Mouse (Mus musculus): ENCODE results near the gene Srpk2. TPM values are rescaled to one million over a fixed set of nuclear protein-coding genes. Genes with fewer than 3 reads are reported as not detected.

The Srpk2 gene
- polyA plus RNA-seq, 1 experiment from 2014 or later: 59.3 TPM

GRCm38 (mm10) chr5:23505578-23505977 is 178.8 kb downstream of the Srpk2 start:
- Histone ChIP-seq H3K4me1 (ENCODE audit: control insufficient read depth, insufficient read depth, low read length) (no peaks in the 10 kb centered on the region), H3K4me3 (ENCODE audit: low read depth, low read length) (no peak overlapping the region), H3K36me3 (ENCODE audit: control insufficient read depth, insufficient read depth, low read length) (peaks cover 15% of the 10 kb centered on the region), H3K27me3 (ENCODE audit: control insufficient read depth, insufficient read depth, low read length) (no peaks in the 10 kb centered on the region), H3K9me3 (ENCODE audit: control insufficient read depth, low read length) (no peaks in the 10 kb centered on the region), H3K9ac (ENCODE audit: low read length) (no peak overlapping the region), H3K27ac (ENCODE audit: low read depth, low read length) (no peak overlapping the region), H3K4me2 (ENCODE audit: low read depth) (no peak overlapping the region)
- DNase-seq (ENCODE audit: low spot score) (no peak), ATAC-seq (ENCODE audit: insufficient read depth, low FRiP score, low TSS enrichment) (no peak)
- WGBS: 92% methylated on average over 3 of the region's 3 CpGs

DNA sequence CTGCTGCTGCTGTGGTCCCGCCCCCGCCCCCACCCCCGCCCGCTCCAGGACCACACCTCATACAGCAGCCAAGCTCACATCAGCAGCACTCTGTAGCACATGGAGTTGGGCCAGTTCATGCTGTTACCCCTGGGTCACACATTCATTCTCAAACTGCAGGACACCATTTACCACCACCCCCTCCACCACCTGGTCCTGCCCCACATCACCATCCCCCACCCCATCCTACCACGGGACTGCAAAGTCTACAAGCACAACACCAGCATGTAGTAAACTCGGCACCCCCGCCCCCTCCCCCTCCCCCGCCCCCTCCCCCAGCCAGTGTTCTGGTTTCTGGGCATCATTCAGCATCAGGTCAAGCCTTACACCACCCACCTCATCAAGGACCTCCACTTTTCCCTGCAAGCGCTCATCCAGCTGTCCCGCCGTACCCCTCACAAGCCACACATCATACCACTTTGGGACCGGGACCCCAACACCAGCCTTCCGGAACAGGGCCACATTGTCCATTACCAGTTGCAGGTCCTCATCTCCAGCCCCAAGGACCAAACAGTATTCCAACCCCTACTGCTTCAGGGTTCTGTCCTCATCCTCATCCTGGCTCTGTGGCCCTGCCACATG is 182.0 kb downstream of the Srpk2 start:
- Histone ChIP-seq H3K4me3 (ENCODE audit: low read depth, low read length) (no peak overlapping the region), H3K27me3 (ENCODE audit: control insufficient read depth, insufficient read depth, low read length) (no peaks in the 10 kb centered on the region), H3K4me1 (ENCODE audit: control insufficient read depth, insufficient read depth, low read length) (no peaks in the 10 kb centered on the region), H3K9ac (ENCODE audit: low read length) (no peak overlapping the region), H3K9me3 (ENCODE audit: control insufficient read depth, low read length) (no peaks in the 10 kb centered on the region), H3K27ac (ENCODE audit: low read depth, low read length) (no peak overlapping the region), H3K4me2 (ENCODE audit: low read depth) (no peak overlapping the region), H3K36me3 (ENCODE audit: control insufficient read depth, insufficient read depth, low read length) (peaks cover 32% of the 10 kb centered on the region)
- DNase-seq (ENCODE audit: low spot score) (no peak), ATAC-seq (ENCODE audit: insufficient read depth, low FRiP score, low TSS enrichment) (peak; percentile 50; the same call in 1 of the 2 replicates)
- WGBS: 75% methylated on average over 11 of the region's 13 CpGs

DNA sequence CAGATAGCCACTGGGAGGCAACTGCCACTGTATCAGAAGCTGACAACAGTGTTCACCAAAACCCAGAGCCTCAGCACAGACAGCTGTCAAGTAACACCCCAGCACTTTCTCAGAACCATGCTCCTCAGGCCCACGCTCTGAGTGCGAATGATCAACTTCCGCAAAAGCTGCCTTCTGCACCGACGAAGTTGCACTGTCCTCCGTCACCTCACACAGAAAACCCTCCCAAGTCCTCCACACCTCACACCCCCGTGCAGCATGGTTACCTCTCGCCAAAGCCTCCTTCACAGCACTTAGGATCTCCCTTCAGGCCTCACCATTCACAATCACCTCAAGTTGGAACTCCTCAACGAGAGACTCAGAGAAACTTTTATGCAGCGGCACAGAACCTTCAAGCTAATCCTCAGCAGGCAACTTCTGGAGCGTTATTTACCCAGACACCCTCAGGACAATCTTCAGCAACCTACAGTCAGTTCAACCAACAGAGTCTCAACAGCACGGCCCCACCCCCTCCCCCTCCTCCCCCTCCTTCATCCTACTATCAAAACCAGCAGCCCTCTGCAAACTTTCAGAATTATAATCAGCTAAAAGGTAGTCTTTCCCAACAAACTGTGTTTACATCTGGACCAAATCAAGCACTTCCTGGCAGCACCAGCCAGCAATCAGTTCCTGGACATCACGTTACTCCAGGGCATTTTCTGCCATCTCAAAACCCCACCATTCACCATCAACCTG is 182.7 kb downstream of the Srpk2 start:
- no peak for ATAC-seq (ENCODE audit: insufficient read depth, low FRiP score, low TSS enrichment)
- Histone ChIP-seq H3K9me3 (ENCODE audit: control insufficient read depth, low read length) (no peaks in the 10 kb centered on the region), H3K27me3 (ENCODE audit: control insufficient read depth, insufficient read depth, low read length) (no peaks in the 10 kb centered on the region), H3K36me3 (ENCODE audit: control insufficient read depth, insufficient read depth, low read length) (peaks cover 34% of the 10 kb centered on the region), H3K9ac (ENCODE audit: low read length) (no peak overlapping the region), H3K4me2 (ENCODE audit: low read depth) (no peak overlapping the region), H3K4me1 (ENCODE audit: control insufficient read depth, insufficient read depth, low read length) (no peaks in the 10 kb centered on the region), H3K27ac (ENCODE audit: low read depth, low read length) (no peak overlapping the region), H3K4me3 (ENCODE audit: low read depth, low read length) (no peak overlapping the region)
- 86% methylated on average over 13 of the region's 13 CpGs for WGBS
- no peak for DNase-seq (ENCODE audit: low spot score)

GRCm38 (mm10) chr5:23500715-23501114 is 183.7 kb downstream of the Srpk2 start:
- Histone ChIP-seq H3K4me3 (ENCODE audit: low read depth, low read length) (no peak overlapping the region), H3K36me3 (ENCODE audit: control insufficient read depth, insufficient read depth, low read length) (peaks cover 36% of the 10 kb centered on the region), H3K4me1 (ENCODE audit: control insufficient read depth, insufficient read depth, low read length) (no peaks in the 10 kb centered on the region), H3K9me3 (ENCODE audit: control insufficient read depth, low read length) (no peaks in the 10 kb centered on the region), H3K9ac (ENCODE audit: low read length) (no peak overlapping the region), H3K27ac (ENCODE audit: low read depth, low read length) (no peak overlapping the region), H3K4me2 (ENCODE audit: low read depth) (no peak overlapping the region), H3K27me3 (ENCODE audit: control insufficient read depth, insufficient read depth, low read length) (no peaks in the 10 kb centered on the region)
- DNase-seq (ENCODE audit: low spot score): no peak
- WGBS: 95% methylated on average over 6 of the region's 6 CpGs
- no peak for ATAC-seq (ENCODE audit: insufficient read depth, low FRiP score, low TSS enrichment)

GRCm38 (mm10) chr5:23499257-23499656 is 185.2 kb downstream of the Srpk2 start:
- Histone ChIP-seq H3K36me3 (ENCODE audit: control insufficient read depth, insufficient read depth, low read length) (peaks cover 38% of the 10 kb centered on the region), H3K9ac (ENCODE audit: low read length) (no peak overlapping the region), H3K4me2 (ENCODE audit: low read depth) (no peak overlapping the region), H3K4me1 (ENCODE audit: control insufficient read depth, insufficient read depth, low read length) (no peaks in the 10 kb centered on the region), H3K9me3 (ENCODE audit: control insufficient read depth, low read length) (no peaks in the 10 kb centered on the region), H3K27ac (ENCODE audit: low read depth, low read length) (no peak overlapping the region), H3K4me3 (ENCODE audit: low read depth, low read length) (no peak overlapping the region), H3K27me3 (ENCODE audit: control insufficient read depth, insufficient read depth, low read length) (no peaks in the 10 kb centered on the region)
- 96% methylated on average over 16 of the region's 16 CpGs for WGBS
- ATAC-seq (ENCODE audit: insufficient read depth, low FRiP score, low TSS enrichment) (no peak), DNase-seq (ENCODE audit: low spot score) (no peak)

DNA sequence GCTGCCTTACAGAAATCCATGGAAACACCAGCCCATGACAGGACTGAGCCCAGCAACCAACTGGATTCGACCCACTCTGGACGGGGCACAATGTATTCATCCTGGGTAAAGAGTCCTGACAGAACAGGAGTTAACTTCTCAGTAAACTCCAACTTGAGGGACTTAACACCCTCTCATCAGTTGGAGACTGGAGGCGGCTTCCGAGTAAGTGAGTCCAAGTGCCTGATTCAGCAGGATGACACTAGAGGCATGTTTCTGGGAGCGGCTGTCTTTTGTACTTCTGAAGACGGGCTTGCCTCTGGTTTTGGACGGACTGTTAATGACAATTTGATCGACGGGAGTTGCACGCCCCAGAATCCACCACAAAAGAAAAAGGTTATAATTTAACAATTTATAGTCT is 186.5 kb downstream of the Srpk2 start:
- DNase-seq (ENCODE audit: low spot score) (no peak), ATAC-seq (ENCODE audit: insufficient read depth, low FRiP score, low TSS enrichment) (no peak)
- Histone ChIP-seq H3K9ac (ENCODE audit: low read length) (no peak overlapping the region), H3K4me1 (ENCODE audit: control insufficient read depth, insufficient read depth, low read length) (no peaks in the 10 kb centered on the region), H3K27ac (ENCODE audit: low read depth, low read length) (no peak overlapping the region), H3K9me3 (ENCODE audit: control insufficient read depth, low read length) (no peaks in the 10 kb centered on the region), H3K27me3 (ENCODE audit: control insufficient read depth, insufficient read depth, low read length) (no peaks in the 10 kb centered on the region), H3K4me2 (ENCODE audit: low read depth) (no peak overlapping the region), H3K4me3 (ENCODE audit: low read depth, low read length) (no peak overlapping the region), H3K36me3 (ENCODE audit: control insufficient read depth, insufficient read depth, low read length) (peaks cover 38% of the 10 kb centered on the region)
- WGBS: 91% methylated on average over 10 of the region's 10 CpGs

GRCm38 (mm10) chr5:23496933-23497332 is 187.5 kb downstream of the Srpk2 start:
- no peak overlapping the region for H3K4me2 ChIP-seq (ENCODE audit: low read depth)
- no peaks in the 10 kb centered on the region for H3K4me1 ChIP-seq (ENCODE audit: control insufficient read depth, insufficient read depth, low read length)
- H3K27me3 ChIP-seq (ENCODE audit: control insufficient read depth, insufficient read depth, low read length): no peaks in the 10 kb centered on the region
- peaks cover 33% of the 10 kb centered on the region for H3K36me3 ChIP-seq (ENCODE audit: control insufficient read depth, insufficient read depth, low read length)
- ATAC-seq (ENCODE audit: insufficient read depth, low FRiP score, low TSS enrichment) (no peak), DNase-seq (ENCODE audit: low spot score) (no peak)
- H3K9ac ChIP-seq (ENCODE audit: low read length): no peak overlapping the region
- no peaks in the 10 kb centered on the region for H3K9me3 ChIP-seq (ENCODE audit: control insufficient read depth, low read length)
- H3K27ac ChIP-seq (ENCODE audit: low read depth, low read length): no peak overlapping the region
- WGBS: 95% methylated on average over 5 of the region's 5 CpGs
- no peak overlapping the region for H3K4me3 ChIP-seq (ENCODE audit: low read depth, low read length)

GRCm38 (mm10) chr5:23496396-23496795 is 188.0 kb downstream of the Srpk2 start:
- H3K4me3 ChIP-seq (ENCODE audit: low read depth, low read length): no peak overlapping the region
- no peak overlapping the region for H3K27ac ChIP-seq (ENCODE audit: low read depth, low read length)
- H3K9me3 ChIP-seq (ENCODE audit: control insufficient read depth, low read length): no peaks in the 10 kb centered on the region
- H3K4me2 ChIP-seq (ENCODE audit: low read depth): no peak overlapping the region
- no peak overlapping the region for H3K9ac ChIP-seq (ENCODE audit: low read length)
- no peak for DNase-seq (ENCODE audit: low spot score)
- 95% methylated on average over 3 of the region's 3 CpGs for WGBS
- peaks cover 29% of the 10 kb centered on the region for H3K36me3 ChIP-seq (ENCODE audit: control insufficient read depth, insufficient read depth, low read length)
- no peaks in the 10 kb centered on the region for H3K4me1 ChIP-seq (ENCODE audit: control insufficient read depth, insufficient read depth, low read length)
- no peak for ATAC-seq (ENCODE audit: insufficient read depth, low FRiP score, low TSS enrichment)
- no peaks in the 10 kb centered on the region for H3K27me3 ChIP-seq (ENCODE audit: control insufficient read depth, insufficient read depth, low read length)

DNA sequence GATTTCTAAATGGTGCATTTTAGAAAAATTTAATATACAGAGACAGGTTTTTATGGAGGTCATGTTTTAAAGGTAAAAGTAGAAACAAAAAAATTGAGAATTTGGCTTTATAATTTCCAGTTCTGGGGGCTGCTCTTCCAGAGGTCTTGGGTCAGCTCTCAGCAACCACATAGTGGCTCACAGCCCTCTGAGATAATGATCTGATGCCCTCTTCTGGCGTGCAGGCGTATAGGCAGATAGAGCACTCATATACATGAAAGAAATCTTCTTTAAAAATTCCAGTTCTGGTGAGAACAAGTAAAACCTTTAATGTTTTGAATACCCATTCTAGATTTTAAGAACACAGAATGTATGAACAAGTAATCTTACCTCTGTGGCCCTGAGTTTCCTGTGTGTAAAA is 193.6 kb downstream of the Srpk2 start:
- 60% methylated on average over 2 of the region's 2 CpGs for WGBS
- DNase-seq (ENCODE audit: low spot score) (no peak), ATAC-seq (ENCODE audit: insufficient read depth, low FRiP score, low TSS enrichment) (no peak)
- peaks cover 9% of the 10 kb centered on the region for H3K36me3 ChIP-seq (ENCODE audit: control insufficient read depth, insufficient read depth, low read length)
- H3K27me3 ChIP-seq (ENCODE audit: control insufficient read depth, insufficient read depth, low read length): no peaks in the 10 kb centered on the region
- no peak overlapping the region for H3K27ac ChIP-seq (ENCODE audit: low read depth, low read length)
- no peaks in the 10 kb centered on the region for H3K4me1 ChIP-seq (ENCODE audit: control insufficient read depth, insufficient read depth, low read length)
- no peak overlapping the region for H3K4me2 ChIP-seq (ENCODE audit: low read depth)
- H3K9me3 ChIP-seq (ENCODE audit: control insufficient read depth, low read length): no peaks in the 10 kb centered on the region
- no peak overlapping the region for H3K9ac ChIP-seq (ENCODE audit: low read length)
- H3K4me3 ChIP-seq (ENCODE audit: low read depth, low read length): no peak overlapping the region

All from neural tube, embryonic 11.5 days (tissue).